Mouse (Mus musculus) adrenal gland, adult (tissue): ENCODE results near the gene Icos.
A peak's percentile ranks its signal among the peaks of the same experiment; 100 is the strongest.

Experiments
- DNase-seq, 2 experiments: peaks; one replicate each; pipeline ENCODE4 v3.0.0; 2022 to 2023; ENCODE audit warnings: low spot score in 1 of 2; ENCODE audit not compliant: inconsistent age in 2 of 2

The Icos gene

DNA sequence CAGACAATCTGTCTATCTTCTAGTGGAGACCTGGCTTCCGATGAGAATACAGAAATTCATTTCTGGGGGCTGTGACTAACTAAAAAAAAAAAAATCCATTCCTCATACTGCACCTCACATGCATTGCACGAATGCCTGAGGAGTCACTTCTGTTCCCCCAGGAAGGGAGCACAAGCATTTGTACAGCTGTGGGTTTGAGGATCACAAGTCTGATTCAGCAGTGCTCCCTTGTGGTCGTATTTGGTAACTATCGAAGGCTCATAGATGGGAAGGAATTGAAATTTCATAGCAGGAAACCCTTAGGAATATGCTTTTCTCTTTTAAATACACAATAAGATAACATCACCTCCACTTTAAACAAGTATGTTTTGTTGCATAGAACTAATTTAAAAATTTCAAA lies 16.6 kb upstream of the Icos start:
- DNase-seq, result peak; percentile 16 to 72

DNA sequence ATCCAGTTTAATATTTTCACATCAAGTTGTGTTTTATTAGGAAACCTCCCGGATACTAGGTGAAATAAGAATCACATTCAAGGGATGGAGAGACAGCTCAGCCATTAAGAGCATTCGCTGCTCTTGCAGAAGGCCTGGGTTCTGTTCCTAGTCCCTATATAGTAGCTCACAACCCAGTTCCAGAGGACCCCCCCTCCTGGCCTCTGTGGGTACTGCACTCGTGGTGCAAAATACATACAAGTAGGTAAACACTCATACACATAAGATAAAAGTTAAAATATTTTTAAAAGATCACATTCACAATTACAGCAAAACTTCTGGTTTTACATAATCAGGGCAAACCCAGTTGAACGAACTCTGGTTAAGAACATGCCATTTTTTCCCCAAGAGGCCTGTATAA lies 15.6 kb upstream of the Icos start:
- DNase-seq, result no peak

- DNase-seq, result no peak
These were observed 10.2 kb upstream of the Icos start for GRCm38 (mm10) chr1:60967521-60967920.

- no peak for DNase-seq
These were observed 6.9 kb upstream of the Icos start for GRCm38 (mm10) chr1:60970846-60971245.

DNA sequence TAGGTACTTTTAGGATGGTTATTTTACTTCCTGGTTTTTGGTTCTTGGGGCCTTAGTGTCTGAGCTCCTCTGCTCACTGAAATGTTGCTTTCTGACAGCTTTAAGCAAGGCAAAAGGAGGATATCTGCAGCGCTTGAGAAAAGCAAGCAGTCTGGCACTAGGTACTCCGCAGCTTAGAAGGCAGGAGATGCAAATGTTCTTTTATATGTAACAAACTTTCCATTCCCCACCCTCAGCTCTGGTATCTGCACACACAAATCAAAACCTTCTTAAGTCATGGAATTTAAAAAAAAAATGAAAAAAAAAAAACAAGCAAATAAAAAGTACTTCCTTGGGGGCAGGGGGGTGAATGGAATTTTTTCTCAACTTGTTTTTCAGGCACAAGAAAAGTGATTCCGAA lies 3.5 kb upstream of the Icos start:
- no peak for DNase-seq

- DNase-seq, result no peak
These were observed 2.0 kb upstream of the Icos start for GRCm38 (mm10) chr1:60975646-60976294.

GRCm38 (mm10) chr1:60979126-60979842 lies 1.6 kb downstream of the Icos start:
- no peak for DNase-seq

- no peak for DNase-seq
These were observed 2.1 kb downstream of the Icos start for GRCm38 (mm10) chr1:60979843-60980235.

GRCm38 (mm10) chr1:60985075-60985474 lies 7.3 kb downstream of the Icos start:
- DNase-seq, result no peak

DNA sequence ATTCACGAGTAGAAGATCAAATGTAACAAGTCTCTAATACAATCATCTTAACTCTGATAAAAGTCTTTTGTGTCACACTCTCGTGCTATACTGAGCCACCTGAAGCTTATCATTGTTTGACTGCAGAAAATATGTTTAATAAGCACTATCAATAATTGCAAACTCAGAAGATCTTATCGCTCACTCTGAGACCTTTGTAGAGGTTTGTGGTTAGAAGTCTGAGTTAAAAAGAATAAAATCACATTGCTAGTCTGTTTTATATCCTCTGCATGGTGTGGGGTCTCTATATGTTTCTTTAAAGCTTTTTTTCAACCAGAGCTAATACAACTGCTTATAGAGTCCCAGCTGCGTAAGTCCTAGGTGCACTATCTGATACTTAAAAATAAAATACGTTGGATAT lies 8.4 kb downstream of the Icos start:
- no peak for DNase-seq

DNA sequence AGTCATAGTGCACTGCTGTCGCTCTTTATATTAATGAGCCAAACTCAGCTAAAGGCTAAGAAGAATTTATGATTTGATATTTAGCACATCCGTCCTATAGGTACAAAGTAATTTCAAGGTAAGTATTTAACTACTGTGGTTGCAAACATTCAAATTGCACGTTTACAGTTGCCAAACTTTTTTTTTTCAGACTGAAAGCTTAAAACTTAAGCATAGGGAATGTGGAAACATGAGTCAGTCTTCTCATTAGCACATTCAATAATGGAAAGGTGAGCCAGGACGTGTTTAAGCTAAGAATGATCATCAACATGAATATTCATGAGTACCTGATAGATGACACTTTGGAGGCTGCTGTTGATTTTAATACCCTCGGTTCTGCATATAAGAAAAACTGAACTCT lies 11.4 kb downstream of the Icos start:
- DNase-seq, result no peak

DNA sequence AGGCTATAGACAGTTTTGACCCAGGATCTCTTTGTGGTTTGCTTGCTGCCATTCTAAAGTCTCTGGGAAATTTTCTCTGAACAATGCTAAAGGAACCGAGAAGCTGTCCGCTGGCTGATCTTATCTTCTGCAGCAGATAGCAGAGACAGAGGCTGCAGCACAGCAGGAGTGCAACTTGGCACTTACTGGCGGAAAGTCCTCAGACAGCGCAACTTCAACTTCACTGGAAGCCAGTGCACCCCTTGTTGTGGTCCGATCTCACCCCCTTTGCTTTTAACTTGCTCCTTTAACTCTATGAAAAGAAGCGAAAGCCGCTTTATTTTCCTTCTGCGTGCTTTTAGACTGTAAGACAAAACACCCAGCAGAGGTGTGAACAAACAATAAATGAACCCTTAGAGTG lies 12.6 kb downstream of the Icos start:
- no peak for DNase-seq

- DNase-seq, result no peak
These were observed 20.4 kb downstream of the Icos start for GRCm38 (mm10) chr1:60998008-60998557.

GRCm38 (mm10) chr1:60998689-60999088 lies 21.0 kb downstream of the Icos start:
- no peak for DNase-seq

DNA sequence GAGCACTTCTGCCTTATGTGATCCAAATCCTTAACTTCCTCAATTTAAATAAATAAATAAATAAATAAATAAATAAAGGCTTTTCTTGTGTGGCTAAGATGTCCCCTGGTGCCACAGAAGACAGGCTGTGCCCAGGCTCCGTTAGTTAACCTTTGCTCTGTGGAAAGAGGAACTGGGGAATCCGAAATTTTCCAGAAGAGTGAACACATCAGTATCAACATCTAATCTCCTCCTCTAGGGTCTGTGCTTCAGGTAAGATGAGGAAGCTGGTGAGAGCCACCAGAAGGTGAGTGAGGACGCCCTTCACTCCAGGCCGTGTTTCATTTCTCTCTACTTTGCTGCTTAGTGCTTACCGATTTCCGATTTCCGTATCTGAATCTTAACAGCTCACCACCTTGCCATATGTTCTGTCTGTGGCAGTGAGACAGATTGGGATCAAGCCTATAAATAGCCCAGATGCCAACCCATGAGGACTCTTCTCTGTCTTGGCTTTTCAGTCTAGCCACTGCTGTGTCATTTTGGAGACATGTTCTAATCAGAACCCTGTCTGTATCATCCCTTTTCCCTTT lies 24.1 kb downstream of the Icos start:
- no peak for DNase-seq

GRCm38 (mm10) chr1:61006229-61006628 lies 28.5 kb downstream of the Icos start:
- DNase-seq, result no peak

- DNase-seq, result no peak
These were observed 29.8 kb downstream of the Icos start for GRCm38 (mm10) chr1:61007516-61007915.

DNA sequence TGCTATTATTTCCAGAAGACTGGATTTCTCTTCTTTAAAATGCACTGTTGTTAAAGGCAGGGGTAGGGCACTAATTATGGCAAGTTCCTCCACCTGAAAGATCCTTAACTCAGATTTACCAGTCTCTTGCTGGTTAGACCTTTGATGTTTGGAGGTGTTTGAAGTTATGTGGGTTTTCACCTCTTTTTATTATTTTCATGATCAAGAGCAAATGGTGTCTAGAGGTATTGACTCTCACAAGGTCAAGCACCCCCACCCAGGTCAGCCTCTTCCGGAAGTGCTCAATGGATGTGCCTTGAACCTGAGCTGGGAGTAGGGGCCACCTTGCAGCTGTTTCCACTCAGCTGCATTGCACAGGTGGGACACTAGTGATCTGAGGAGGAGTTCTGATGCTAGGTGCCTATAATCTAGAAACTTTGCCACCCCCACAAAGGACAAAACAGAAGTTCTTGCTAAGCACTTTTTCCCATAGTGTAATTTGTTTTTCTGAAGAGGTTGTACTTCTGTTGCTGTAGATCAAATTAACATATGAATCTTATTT lies 38.9 kb downstream of the Icos start:
- DNase-seq, result no peak

- DNase-seq, result no peak
These were observed 49.0 kb downstream of the Icos start for GRCm38 (mm10) chr1:61026712-61027111.

GRCm38 (mm10) chr1:61027519-61027918 lies 49.8 kb downstream of the Icos start:
- no peak for DNase-seq

GRCm38 (mm10) chr1:61029919-61030318 lies 52.2 kb downstream of the Icos start:
- no peak for DNase-seq

- no peak for DNase-seq
These were observed 52.8 kb downstream of the Icos start for GRCm38 (mm10) chr1:61030532-61030931.
